Mouse (Mus musculus) forebrain, embryonic 13.5 days (tissue): ENCODE measurements around the gene Slc4a4. TPM values are rescaled to one million over a fixed set of nuclear protein-coding genes. Genes with fewer than 3 reads are reported as not detected.
"Not testable (repeated sequence)": the region's sequence is repeated elsewhere in the genome, so short reads cannot be mapped to it uniquely, and the experiment has no call there.

ENCODE experiments used
- ATAC-seq: fragments of 200-750 bp; cut with Nextera tagmentation; 2 replicates; pipeline ENCODE4 v1.8.0; 2017
- H3K27ac ChIP-seq: fragments of 300-500 bp; sonication (generic); 2 replicates; pipeline ENCODE4 v1.5.1; 2015; ENCODE audit warnings: inconsistent platforms, mild to moderate bottlenecking, moderate library complexity
- H3K27me3 ChIP-seq: fragments of 300-500 bp; sonication (generic); 2 replicates; pipeline ENCODE4 v1.6.1; 2015; ENCODE audit warnings: mild to moderate bottlenecking, inconsistent platforms
- H3K36me3 ChIP-seq: fragments of 300-500 bp; sonication (generic); 2 replicates; pipeline ENCODE4 v1.6.1; 2015; ENCODE audit warnings: mild to moderate bottlenecking, inconsistent platforms; ENCODE audit not compliant: poor library complexity, severe bottlenecking
- H3K4me1 ChIP-seq: fragments of 300-500 bp; sonication (generic); 2 replicates; pipeline ENCODE4 v1.6.1; 2015; ENCODE audit warnings: inconsistent platforms
- H3K4me2 ChIP-seq: fragments of 300-500 bp; sonication (generic); 2 replicates; pipeline ENCODE4 v1.6.1; 2015; ENCODE audit warnings: inconsistent platforms, mild to moderate bottlenecking, moderate library complexity
- H3K4me3 ChIP-seq: fragments of 300-500 bp; sonication (generic); 2 replicates; pipeline ENCODE4 v1.5.1; 2015; ENCODE audit warnings: mild to moderate bottlenecking, inconsistent platforms
- H3K9ac ChIP-seq: fragments of 300-500 bp; sonication (generic); 2 replicates; pipeline ENCODE4 v1.6.1; 2015; ENCODE audit warnings: mild to moderate bottlenecking, inconsistent platforms
- H3K9me3 ChIP-seq: fragments of 300-500 bp; sonication (generic); replicated peaks from 2 replicates; pipeline ENCODE4 v1.6.1; 2016; ENCODE audit warnings: inconsistent platforms
- WGBS: fragments of 180-500 bp; shearing (Covaris S2); methylation state at CpG from one replicate; pipeline ENCODE4 v1.1.7; 2015; 5-methylcytosine and 5-hydroxymethylcytosine counted together
- polyA plus RNA-seq: library from polyadenylated mRNA; unstranded; fragments of >200 nt; fragmentation: Nextera tagmentation; extraction: Ambion mirVana; gene quantifications from 2 replicates; pipeline ENCODE4 v1.2.1, GENCODE M21; 2015

Gene Slc4a4
- polyA plus RNA-seq, 1 experiment from 2014 or later = 1.1 TPM

GRCm38 (mm10) chr5:88989018-88989417 lies 102.4 kb downstream of the Slc4a4 start:
- H3K36me3 ChIP-seq = no peaks in the 10 kb centered on the region
- no peak overlapping the region for H3K4me2 ChIP-seq
- no peak overlapping the region for H3K9ac ChIP-seq
- H3K4me1 ChIP-seq = no peaks in the 10 kb centered on the region
- H3K27me3 ChIP-seq = no peaks in the 10 kb centered on the region
- no peaks in the 10 kb centered on the region for H3K9me3 ChIP-seq
- H3K27ac ChIP-seq = no peak overlapping the region
- no peak for ATAC-seq
- no peak overlapping the region for H3K4me3 ChIP-seq

- Histone ChIP-seq H3K4me3 (no peak overlapping the region), H3K9ac (no peak overlapping the region), H3K9me3 (no peaks in the 10 kb centered on the region), H3K27me3 (no peaks in the 10 kb centered on the region), H3K27ac (no peak overlapping the region), H3K4me2 (no peak overlapping the region), H3K36me3 (no peaks in the 10 kb centered on the region), H3K4me1 (no peaks in the 10 kb centered on the region)
- ATAC-seq = no peak
- WGBS = 70% methylated on average over 9 of the region's 9 CpGs
These were observed 103.7 kb downstream of the Slc4a4 start for GRCm38 (mm10) chr5:88990196-88990747.

DNA sequence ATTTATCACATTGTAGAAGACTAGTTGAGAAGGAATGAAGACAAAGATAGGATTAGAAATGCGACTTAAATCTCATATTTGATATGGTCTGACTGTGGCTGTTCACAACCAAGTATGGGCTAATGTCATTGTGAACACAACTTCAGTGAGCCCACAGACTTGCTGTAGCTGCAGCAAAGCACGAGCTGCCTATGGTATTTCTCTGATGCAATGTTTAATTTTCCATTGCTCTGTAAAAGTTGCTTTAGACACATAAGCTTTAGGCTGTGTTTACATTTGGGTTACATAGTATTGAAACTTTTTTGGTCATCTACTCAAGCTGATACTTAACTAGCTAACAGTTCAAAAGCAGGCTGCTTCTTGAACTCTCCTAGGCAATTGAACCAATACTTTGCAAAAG lies 104.7 kb downstream of the Slc4a4 start:
- 88% methylated on average over 2 of the region's 2 CpGs for WGBS
- ATAC-seq, H3K36me3 ChIP-seq, H3K9me3 ChIP-seq, H3K4me3 ChIP-seq, H3K9ac ChIP-seq, H3K27me3 ChIP-seq, H3K4me2 ChIP-seq, H3K27ac ChIP-seq, H3K4me1 ChIP-seq: not testable (repeated sequence)

DNA sequence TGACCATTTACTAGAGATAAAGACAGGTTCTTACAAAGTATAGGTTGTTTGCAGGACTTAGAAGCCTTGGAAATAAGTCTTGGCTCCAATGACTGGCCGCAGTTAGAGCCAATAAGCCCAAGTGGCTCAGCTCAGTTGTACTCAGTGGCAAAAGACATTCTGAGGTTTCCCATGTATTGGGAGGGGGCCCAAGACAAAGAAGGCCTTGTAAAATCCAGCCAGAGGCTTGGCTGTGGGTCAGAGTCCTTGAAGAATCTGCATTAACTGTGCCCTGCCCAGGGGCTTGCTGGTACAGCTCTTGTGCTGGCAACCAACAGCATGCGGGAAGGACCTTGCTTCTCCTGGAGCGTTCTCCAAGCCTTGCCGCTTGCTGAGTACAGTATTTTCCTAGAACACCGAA lies 107.9 kb downstream of the Slc4a4 start:
- WGBS = 96% methylated on average over 5 of the region's 5 CpGs
- Histone ChIP-seq H3K9me3 (no peaks in the 10 kb centered on the region; the same call in 1 of the 2 replicates), H3K4me2 (no peak overlapping the region), H3K9ac (no peak overlapping the region), H3K4me1 (no peaks in the 10 kb centered on the region), H3K27me3 (no peaks in the 10 kb centered on the region), H3K36me3 (no peaks in the 10 kb centered on the region), H3K4me3 (no peak overlapping the region), H3K27ac (no peak overlapping the region)
- ATAC-seq = no peak

DNA sequence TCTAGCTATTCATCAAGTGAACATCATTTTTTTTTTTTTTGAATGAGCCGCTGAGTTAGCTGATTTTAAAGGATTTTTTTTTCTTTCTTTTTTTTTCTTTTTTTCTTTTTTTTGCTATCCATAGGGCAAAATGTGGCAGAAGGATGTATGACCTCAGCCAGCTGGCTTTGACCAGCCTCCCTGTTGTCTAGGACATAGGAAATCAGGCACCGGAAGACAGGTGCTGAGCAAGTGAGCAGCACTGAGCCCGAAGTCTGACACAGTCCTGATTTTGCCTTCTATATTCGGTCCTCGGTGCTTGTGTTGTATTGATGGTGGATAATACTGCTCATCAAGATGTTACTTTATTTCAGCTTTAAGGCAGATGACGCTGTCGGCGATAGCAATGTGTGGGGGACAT lies 109.6 kb downstream of the Slc4a4 start:
- peaks cover 3% of the 10 kb centered on the region; the same call in 1 of the 2 replicates for H3K9me3 ChIP-seq
- no peaks in the 10 kb centered on the region for H3K36me3 ChIP-seq
- ATAC-seq = no peak
- H3K9ac ChIP-seq = no peak overlapping the region
- no peak overlapping the region for H3K27ac ChIP-seq
- H3K4me3 ChIP-seq = no peak overlapping the region
- no peaks in the 10 kb centered on the region for H3K27me3 ChIP-seq
- H3K4me2 ChIP-seq = no peak overlapping the region
- no peaks in the 10 kb centered on the region for H3K4me1 ChIP-seq
- 96% methylated on average over 8 of the region's 8 CpGs for WGBS

GRCm38 (mm10) chr5:88997277-88997676 lies 110.7 kb downstream of the Slc4a4 start:
- H3K4me2 ChIP-seq = no peak overlapping the region
- H3K36me3 ChIP-seq = no peaks in the 10 kb centered on the region
- H3K9me3 ChIP-seq = peaks cover 3% of the 10 kb centered on the region; the same call in 1 of the 2 replicates
- no peak for ATAC-seq
- H3K27ac ChIP-seq = no peak overlapping the region
- H3K27me3 ChIP-seq = no peaks in the 10 kb centered on the region
- 93% methylated on average over 6 of the region's 6 CpGs for WGBS
- no peak overlapping the region for H3K9ac ChIP-seq
- no peak overlapping the region for H3K4me3 ChIP-seq
- no peaks in the 10 kb centered on the region for H3K4me1 ChIP-seq

GRCm38 (mm10) chr5:88999793-89000192 lies 113.2 kb downstream of the Slc4a4 start:
- WGBS = 96% methylated on average over 6 of the region's 6 CpGs
- H3K4me3 ChIP-seq = no peak overlapping the region
- no peaks in the 10 kb centered on the region for H3K36me3 ChIP-seq
- H3K9me3 ChIP-seq = peaks cover 3% of the 10 kb centered on the region; the same call in 1 of the 2 replicates
- no peak overlapping the region for H3K4me2 ChIP-seq
- H3K27me3 ChIP-seq = no peaks in the 10 kb centered on the region
- no peak for ATAC-seq
- H3K4me1 ChIP-seq = no peaks in the 10 kb centered on the region
- H3K27ac ChIP-seq = no peak overlapping the region
- no peak overlapping the region for H3K9ac ChIP-seq

DNA sequence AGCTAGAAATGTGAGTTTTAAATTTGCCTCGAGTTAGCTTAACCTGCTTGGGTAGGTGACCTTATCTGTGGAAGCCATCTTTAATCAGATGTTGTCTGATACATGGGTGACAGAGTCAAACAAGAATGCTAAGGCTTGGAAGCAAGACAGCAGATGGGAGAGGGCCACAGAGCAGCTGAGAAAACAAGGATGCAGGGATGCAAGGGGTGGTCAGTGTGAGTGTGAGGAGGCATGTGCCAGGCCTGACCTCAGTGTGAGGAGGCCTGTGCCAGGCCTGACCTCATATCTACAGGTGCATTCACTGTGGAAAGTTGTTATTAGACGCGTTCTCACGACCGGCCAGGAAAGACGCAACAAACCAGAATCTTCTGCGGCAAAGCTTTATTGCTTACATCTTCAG lies 114.0 kb downstream of the Slc4a4 start:
- 97% methylated on average over 7 of the region's 7 CpGs for WGBS
- Histone ChIP-seq H3K4me1 (no peaks in the 10 kb centered on the region), H3K4me3 (no peak overlapping the region), H3K27me3 (no peaks in the 10 kb centered on the region), H3K4me2 (no peak overlapping the region), H3K9me3 (peaks cover 3% of the 10 kb centered on the region; the same call in 1 of the 2 replicates), H3K36me3 (no peaks in the 10 kb centered on the region), H3K9ac (no peak overlapping the region), H3K27ac (no peak overlapping the region)
- ATAC-seq = no peak

DNA sequence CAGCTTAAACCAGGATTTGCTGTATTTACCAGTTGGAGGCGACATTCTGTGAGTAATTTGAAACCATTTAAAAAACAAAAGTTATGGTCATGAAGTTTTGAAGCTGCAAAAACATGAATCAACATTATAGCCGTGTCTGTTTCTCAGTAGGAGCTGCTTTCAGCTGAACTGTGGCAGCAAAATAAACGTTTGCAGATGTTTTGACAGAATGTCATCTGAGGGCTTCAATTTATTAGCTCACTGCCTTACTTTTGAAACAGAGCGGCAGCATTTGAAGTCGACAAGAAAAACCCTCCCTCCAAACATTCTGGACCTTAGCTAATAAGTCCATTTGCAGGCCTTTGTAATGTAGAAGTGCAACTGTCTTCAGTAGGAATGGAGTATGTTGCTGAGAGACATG lies 123.5 kb downstream of the Slc4a4 start:
- no peak for ATAC-seq
- H3K4me3 ChIP-seq = no peak overlapping the region
- H3K9me3 ChIP-seq = no peaks in the 10 kb centered on the region
- no peak overlapping the region for H3K27ac ChIP-seq
- WGBS = 69% methylated on average over 5 of the region's 5 CpGs
- no peaks in the 10 kb centered on the region for H3K36me3 ChIP-seq
- no peak overlapping the region for H3K9ac ChIP-seq
- no peak overlapping the region for H3K4me2 ChIP-seq
- H3K27me3 ChIP-seq = no peaks in the 10 kb centered on the region
- no peaks in the 10 kb centered on the region for H3K4me1 ChIP-seq

GRCm38 (mm10) chr5:89012456-89012855 lies 125.8 kb downstream of the Slc4a4 start:
- Histone ChIP-seq H3K4me3 (no peak overlapping the region), H3K9ac (no peak overlapping the region), H3K4me2 (no peak overlapping the region), H3K4me1 (no peaks in the 10 kb centered on the region), H3K9me3 (no peaks in the 10 kb centered on the region), H3K27ac (no peak overlapping the region), H3K36me3 (no peaks in the 10 kb centered on the region), H3K27me3 (no peaks in the 10 kb centered on the region)
- no peak for ATAC-seq
- WGBS = 89% methylated on average over 3 of the region's 3 CpGs

DNA sequence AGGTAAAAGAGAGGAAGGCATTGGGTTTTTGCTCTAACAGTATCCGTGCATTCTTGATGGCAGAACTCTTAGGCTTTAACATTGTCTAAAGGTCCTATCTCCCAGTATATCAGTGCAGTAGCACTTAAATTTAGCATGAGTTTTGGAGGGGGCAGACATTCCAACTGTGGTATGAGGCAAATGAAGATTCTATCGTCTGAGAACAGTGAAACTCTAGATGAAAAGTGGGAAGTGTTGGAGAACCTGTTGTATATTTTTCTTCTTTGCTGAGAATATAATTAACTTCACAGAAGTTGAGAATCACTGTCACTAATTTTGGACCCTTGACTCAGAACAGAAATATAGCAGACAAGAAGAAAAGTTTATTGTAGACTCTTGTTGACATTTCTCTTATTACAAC lies 128.2 kb downstream of the Slc4a4 start:
- Histone ChIP-seq H3K4me3 (no peak overlapping the region), H3K27me3 (no peaks in the 10 kb centered on the region), H3K9ac (no peak overlapping the region), H3K4me1 (no peaks in the 10 kb centered on the region), H3K27ac (no peak overlapping the region), H3K36me3 (no peaks in the 10 kb centered on the region), H3K9me3 (no peaks in the 10 kb centered on the region), H3K4me2 (no peak overlapping the region)
- ATAC-seq = no peak
- 91% methylated on average over 2 of the region's 2 CpGs for WGBS

- ATAC-seq = no peak
- no peaks in the 10 kb centered on the region for H3K4me1 ChIP-seq
- no peaks in the 10 kb centered on the region for H3K27me3 ChIP-seq
- no peak overlapping the region for H3K4me2 ChIP-seq
- no peaks in the 10 kb centered on the region for H3K36me3 ChIP-seq
- H3K9ac ChIP-seq = no peak overlapping the region
- H3K4me3 ChIP-seq = no peak overlapping the region
- no peaks in the 10 kb centered on the region for H3K9me3 ChIP-seq
- WGBS = 88% methylated on average over 5 of the region's 5 CpGs
- H3K27ac ChIP-seq = no peak overlapping the region
These were observed 129.3 kb downstream of the Slc4a4 start for GRCm38 (mm10) chr5:89015878-89016277.

- no peak overlapping the region for H3K4me2 ChIP-seq
- no peak overlapping the region for H3K9ac ChIP-seq
- H3K4me3 ChIP-seq = no peak overlapping the region
- H3K27me3 ChIP-seq = no peaks in the 10 kb centered on the region
- H3K27ac ChIP-seq = no peak overlapping the region
- 38% methylated on average over 6 of the region's 6 CpGs for WGBS
- H3K4me1 ChIP-seq = no peaks in the 10 kb centered on the region
- ATAC-seq = no peak
- no peaks in the 10 kb centered on the region for H3K36me3 ChIP-seq
- H3K9me3 ChIP-seq = no peaks in the 10 kb centered on the region
These were observed 131.9 kb downstream of the Slc4a4 start for GRCm38 (mm10) chr5:89018537-89018936.
